Comparison of ENCODE assay signal across 23 mouse cellular contexts in the genomic region with DNA sequence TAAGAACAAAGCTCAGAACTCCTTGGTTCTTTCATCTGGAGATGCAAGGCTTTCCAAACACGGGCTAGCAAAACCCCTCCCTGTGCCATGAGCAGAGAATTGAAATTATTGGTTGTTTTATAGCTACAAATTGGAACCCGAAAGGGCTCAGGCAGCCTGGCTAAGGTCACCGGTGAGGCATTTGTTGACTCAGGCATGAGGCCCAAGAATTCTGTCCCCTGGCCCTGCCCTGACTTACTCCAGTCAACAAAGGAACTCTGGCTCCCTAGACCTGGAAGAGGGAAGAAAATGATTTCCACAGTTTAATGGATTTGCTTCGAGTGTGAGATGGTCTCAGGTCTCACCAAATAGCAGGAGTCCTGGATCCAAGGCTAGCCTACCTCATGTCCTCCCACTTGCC. TPM values are rescaled to one million over a fixed set of nuclear protein-coding genes. Genes with fewer than 3 reads are reported as not detected.
A peak's percentile ranks its signal among the peaks of the same experiment; 100 is the strongest.
DNase-seq lines count a peak whose midpoint lies in the region; ATAC-seq and TF ChIP-seq lines count a peak whose summit lies in the region.
"Had no signal": no experiment of that assay in that cellular context is flagged by ENCODE, and none has a peak within 500 bp of the region (broad histone marks: within the 10 kb centered on the region; RNA-seq: fewer than 3 reads in every experiment).

No protein-coding gene starts in this region.

- no peak for TF ChIP-seq POLR2A in kidney, adult 2 months (IDR thresholded peaks at IDR 0.05; ENCODE audit: low read depth, low read length)

- no peak overlapping the region for H3K4me3 ChIP-seq in kidney, adult 2 months (ENCODE audit: insufficient read depth, low read depth, low read length)
- no peak overlapping the region for H3K4me3 ChIP-seq in kidney, embryonic 16.5 days (ENCODE audit: low read length)
- H3K4me3 ChIP-seq in lung, postnatal 0 days (ENCODE audit: low read depth, low read length), result no peak overlapping the region
- H3K4me3 ChIP-seq in stomach, postnatal 0 days (ENCODE audit: low read depth, low read length), result no peak overlapping the region
- H3K4me3 ChIP-seq: embryonic facial prominence, embryonic 13.5 days; limb, embryonic 15.5 days; midbrain, embryonic 10.5 days; neural tube, embryonic 12.5 days had no signal

- peak; percentile 41 for DNase-seq in kidney, adult 2 months
- DNase-seq in kidney, postnatal 14 days, result peak; percentile 34
- DNase-seq in lung, postnatal 0 days (ENCODE audit: low spot score), result peak; percentile 69
- peak; percentile 75 for DNase-seq in stomach, postnatal 0 days (ENCODE audit: low spot score)
- no peak for DNase-seq in layer of hippocampus, postnatal 36 days
- no peak for DNase-seq in cerebellum, adult 18-20 months
- DNase-seq: cerebellum, adult 8-10 months; heart, postnatal 4 days; lung, embryonic 14.5 days had no signal

- H3K4me1 ChIP-seq in kidney, adult 2 months (ENCODE audit: control insufficient read depth, insufficient read depth, low read length), result 0 out of 2 replicates have a peak, but pooled peaks cover 2% of the 10 kb centered on the region
- peaks cover 8% of the 10 kb centered on the region; the same call in 1 of the 2 replicates for H3K4me1 ChIP-seq in kidney, embryonic 16.5 days (ENCODE audit: insufficient read depth, low read length)
- H3K4me1 ChIP-seq in lung, postnatal 0 days (ENCODE audit: insufficient read depth, low read depth, low read length), result peaks cover 5% of the 10 kb centered on the region; the same call in 1 of the 2 replicates
- peaks cover 4% of the 10 kb centered on the region for H3K4me1 ChIP-seq in stomach, postnatal 0 days (replicated peaks; ENCODE audit: control insufficient read depth, insufficient read depth)
- H3K4me1 ChIP-seq: midbrain, embryonic 10.5 days; neural tube, embryonic 12.5 days had no signal

- peak overlapping the region; percentile 53; the same call in 1 of the 2 replicates for H3K27ac ChIP-seq in kidney, adult 2 months (ENCODE audit: insufficient read depth, low read depth, low read length)
- no peak overlapping the region for H3K27ac ChIP-seq in kidney, embryonic 16.5 days (ENCODE audit: low read length)
- H3K27ac ChIP-seq in lung, postnatal 0 days (ENCODE audit: low read length), result no peak overlapping the region
- H3K27ac ChIP-seq in stomach, postnatal 0 days (replicated peaks), result no peak overlapping the region
- H3K27ac ChIP-seq: embryonic facial prominence, embryonic 13.5 days; limb, embryonic 15.5 days; midbrain, embryonic 10.5 days; neural tube, embryonic 12.5 days had no signal

- 43% methylated on average over 4 of the region's 4 CpGs for WGBS in kidney, adult 2 months
- 59% methylated on average over 4 of the region's 4 CpGs for WGBS in kidney, embryonic 16.5 days
- WGBS in lung, postnatal 0 days, result 43% methylated on average over 4 of the region's 4 CpGs
- 36% methylated on average over 4 of the region's 4 CpGs for WGBS in stomach, postnatal 0 days

- TF ChIP-seq EP300 in lung, postnatal 0 days (IDR thresholded peaks at IDR 0.05), result no peak
- no peak for TF ChIP-seq EP300 in stomach, postnatal 0 days (optimal IDR thresholded peaks at IDR 0.05)

- no peaks in the 10 kb centered on the region for H3K9me3 ChIP-seq in kidney, embryonic 16.5 days (ENCODE audit: low read length)
- no peaks in the 10 kb centered on the region for H3K9me3 ChIP-seq in lung, postnatal 0 days (ENCODE audit: low read length)
- H3K9me3 ChIP-seq in stomach, postnatal 0 days (ENCODE audit: control insufficient read depth, low read length), result no peaks in the 10 kb centered on the region
- H3K9me3 ChIP-seq: embryonic facial prominence, embryonic 13.5 days; limb, embryonic 15.5 days; midbrain, embryonic 10.5 days; neural tube, embryonic 12.5 days had no signal

- no peak for TF ChIP-seq CTCF in kidney, adult 2 months (conservative IDR thresholded peaks at IDR 0.05; ENCODE audit: insufficient read depth, insufficient read length, low read depth, low read length)
- no peak for TF ChIP-seq CTCF in lung, postnatal 0 days (IDR thresholded peaks at IDR 0.05)
- no peak for TF ChIP-seq CTCF in stomach, postnatal 0 days (IDR thresholded peaks at IDR 0.05; ENCODE audit: low read depth)

- no peaks in the 10 kb centered on the region for H3K36me3 ChIP-seq in kidney, adult 2 months (ENCODE audit: control insufficient read depth, insufficient read depth, low read length)
- H3K36me3 ChIP-seq in kidney, embryonic 16.5 days (ENCODE audit: insufficient read depth, low read length), result no peaks in the 10 kb centered on the region
- H3K36me3 ChIP-seq in lung, postnatal 0 days (ENCODE audit: insufficient read depth, low read length), result no peaks in the 10 kb centered on the region
- no peaks in the 10 kb centered on the region for H3K36me3 ChIP-seq in stomach, postnatal 0 days (ENCODE audit: control insufficient read depth, insufficient read depth, low read length)
- H3K36me3 ChIP-seq: embryonic facial prominence, embryonic 13.5 days; G1E; limb, embryonic 15.5 days; midbrain, embryonic 10.5 days; neural tube, embryonic 12.5 days had no signal

- H3K4me2 ChIP-seq in kidney, embryonic 16.5 days (replicated peaks; ENCODE audit: low read depth, low read length), result no peak overlapping the region
- no peak overlapping the region for H3K4me2 ChIP-seq in lung, postnatal 0 days (replicated peaks; ENCODE audit: low read depth, low read length)
- no peak overlapping the region for H3K4me2 ChIP-seq in stomach, postnatal 0 days (replicated peaks; ENCODE audit: low read depth)
- H3K4me2 ChIP-seq: embryonic facial prominence, embryonic 13.5 days; limb, embryonic 15.5 days; lung, embryonic 14.5 days; neural tube, embryonic 12.5 days had no signal

- no peak overlapping the region for H3K9ac ChIP-seq in kidney, embryonic 16.5 days (replicated peaks; ENCODE audit: low read length)
- no peak overlapping the region for H3K9ac ChIP-seq in lung, postnatal 0 days (replicated peaks; ENCODE audit: low read depth)
- no peak overlapping the region for H3K9ac ChIP-seq in stomach, postnatal 0 days (ENCODE audit: low read length)
- H3K9ac ChIP-seq: embryonic facial prominence, embryonic 13.5 days; limb, embryonic 15.5 days; lung, embryonic 14.5 days; neural tube, embryonic 12.5 days had no signal

- ATAC-seq in kidney, embryonic 16.5 days (ENCODE audit: low FRiP score, low TSS enrichment), result no peak
- ATAC-seq in lung, postnatal 0 days, result peak; percentile 54
- peak; percentile 77 for ATAC-seq in stomach, postnatal 0 days (ENCODE audit: low FRiP score, low TSS enrichment)
- ATAC-seq: CD4-positive, CD25-positive, alpha-beta regulatory T cell, adult 4 months; hindbrain, embryonic 16.5 days had no signal

- H3K27me3 ChIP-seq in kidney, adult 2 months (replicated peaks; ENCODE audit: control insufficient read depth, insufficient read depth, low read length), result no peaks in the 10 kb centered on the region
- no peaks in the 10 kb centered on the region for H3K27me3 ChIP-seq in kidney, embryonic 16.5 days (ENCODE audit: insufficient read depth, low read length)
- no peaks in the 10 kb centered on the region for H3K27me3 ChIP-seq in lung, postnatal 0 days (replicated peaks; ENCODE audit: insufficient read depth, low read length)
- H3K27me3 ChIP-seq in stomach, postnatal 0 days (ENCODE audit: control insufficient read depth, insufficient read depth, low read length), result no peaks in the 10 kb centered on the region
- H3K27me3 ChIP-seq: embryonic facial prominence, embryonic 13.5 days; limb, embryonic 15.5 days; neural tube, embryonic 12.5 days had no signal

RNA-seq across cellular contexts. Expression of a gene that starts 17.8 kb away (rescaled TPM):
- polyA plus RNA-seq in kidney, adult 2 months (2012; rRNA removed), result 0.16 TPM in 1 of 2 replicates, not detected in the other
- polyA plus RNA-seq in kidney, embryonic 16.5 days (2015; fragmentation: Nextera tagmentation; extraction: Ambion mirVana), result 0.29 TPM in 1 of 2 replicates, not detected in the other
- polyA plus RNA-seq in lung, postnatal 0 days (2015; fragmentation: Nextera tagmentation; extraction: Ambion mirVana), result 0.42 and 1.6 TPM in 2 replicates
- polyA plus RNA-seq in stomach, postnatal 0 days (2015; fragmentation: Nextera tagmentation; extraction: Ambion mirVana), result 3.5 and 4.5 TPM in 2 replicates
- total RNA-seq in layer of hippocampus, postnatal 36 days (2021), result not detected
- total RNA-seq: adrenal gland, postnatal 36 days; G1E; gastrocnemius, adult 8-10 months; heart, adult 18-20 months; heart, postnatal 4 days; layer of hippocampus, postnatal 25 days had no signal
- polyA plus RNA-seq: CD4-positive, CD25-positive, alpha-beta regulatory T cell, adult 4 months; embryonic facial prominence, embryonic 13.5 days; G1E; heart, embryonic 14.5 days; hindbrain, embryonic 16.5 days; midbrain, embryonic 10.5 days had no signal

RNA-seq across cellular contexts. Expression of a gene that starts 38.2 kb away (rescaled TPM):
- 0.55 and 1.4 TPM in 2 replicates for polyA plus RNA-seq in kidney, adult 2 months (2012; rRNA removed)
- 0.55 and 0.86 TPM in 2 replicates for polyA plus RNA-seq in kidney, embryonic 16.5 days (2015; fragmentation: Nextera tagmentation; extraction: Ambion mirVana)
- polyA plus RNA-seq in lung, postnatal 0 days (2015; fragmentation: Nextera tagmentation; extraction: Ambion mirVana), result 2.9 and 5.5 TPM in 2 replicates
- 0.50 and 0.80 TPM in 2 replicates for polyA plus RNA-seq in stomach, postnatal 0 days (2015; fragmentation: Nextera tagmentation; extraction: Ambion mirVana)
- under 1 TPM in 1 of 2 experiments, not detected in 1; 0.42 TPM for total RNA-seq in layer of hippocampus, postnatal 36 days (2021)
- total RNA-seq: adrenal gland, postnatal 36 days; G1E; gastrocnemius, adult 8-10 months; layer of hippocampus, postnatal 25 days; left cerebral cortex, postnatal 25 days had no signal
- polyA plus RNA-seq: CD4-positive, CD25-positive, alpha-beta regulatory T cell, adult 4 months; G1E had no signal

Comparison
In these comparisons a context has a peak if more than half of its experiments do, and no peak if none do; other contexts are left out.
1. DNase-seq: peak in kidney, adult 2 months (single experiment), kidney, postnatal 14 days (single experiment), lung, postnatal 0 days (single experiment) and stomach, postnatal 0 days (single experiment); none in layer of hippocampus, postnatal 36 days (0 of 2) and cerebellum, adult 18-20 months (0 of 2).